Mouse (Mus musculus) hematopoietic stem cell, adult 5-6 weeks (primary cell): ENCODE measurements at regions not wholly inside any gene's neighbourhood (a gene's known extent, or its start where the extent isn't known, plus 50 kb on each side); places are given as distances from the start of the nearest gene placed in this dataset.
A peak's percentile ranks its signal among the peaks of the same experiment; 100 is the strongest.
"Not testable (repeated sequence)": the region's sequence is repeated elsewhere in the genome, so short reads cannot be mapped to it uniquely, and the experiment has no call there.

Experiments used
- ATAC-seq, 2 experiments: fragments of 125-278 bp in 1 of 2; replicated peaks in 1 of 2; 2 replicates each; pipeline ENCODE4 v1.8.0; 2016 to 2017; ENCODE audit warnings: inconsistent platforms in 2 of 2, mild to moderate bottlenecking in 2 of 2, moderate number of reproducible peaks in 2 of 2, low read depth in 1 of 2, moderate TSS enrichment in 1 of 2; ENCODE audit not compliant: low FRiP score in 2 of 2, poor library complexity in 2 of 2, severe bottlenecking in 2 of 2, insufficient read depth in 1 of 2, low TSS enrichment in 1 of 2

DNA sequence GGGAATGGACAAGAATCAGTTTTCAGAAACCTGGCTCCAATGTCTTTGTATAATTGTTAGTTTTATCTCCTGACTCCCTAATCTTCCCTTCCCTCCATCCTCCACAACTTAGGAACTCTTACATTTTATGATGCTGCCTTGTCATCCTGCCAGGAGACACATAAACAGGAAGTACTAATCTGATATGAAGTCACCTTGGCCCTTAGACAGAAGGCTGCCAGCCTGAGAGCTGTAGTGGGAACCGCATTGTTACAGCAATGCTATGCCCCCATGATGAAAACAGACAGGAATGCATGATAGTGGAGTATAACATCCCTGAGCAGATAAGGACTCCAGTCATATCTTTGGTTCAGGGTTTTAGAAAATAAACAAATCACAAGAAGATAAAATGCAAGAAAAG lies 734.8 kb upstream of the 4930452B06Rik start:
- ATAC-seq: no peak

DNA sequence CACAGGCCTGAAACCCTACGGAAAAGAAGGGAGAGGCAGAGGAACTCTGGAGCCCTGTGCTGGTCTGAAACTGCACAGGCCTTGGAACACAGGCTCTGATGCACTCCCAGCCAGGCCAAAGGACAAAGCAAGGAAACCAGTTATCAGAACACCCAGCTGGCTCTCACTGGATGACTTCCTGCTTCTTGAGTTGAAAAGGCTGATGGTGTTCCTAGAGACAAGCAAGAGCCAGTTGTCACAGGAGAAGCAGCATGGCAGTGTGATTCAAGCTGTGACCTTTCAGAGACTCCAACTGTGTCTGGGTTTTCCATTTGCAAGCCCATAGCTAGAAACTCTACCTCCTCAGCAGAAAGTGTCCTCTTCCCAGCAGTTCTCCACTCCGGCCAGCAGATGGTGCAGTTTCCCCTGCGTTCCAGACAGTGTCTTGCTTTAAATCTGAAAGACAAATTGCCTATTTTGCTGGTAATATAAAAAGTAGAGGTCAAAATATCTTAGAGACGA lies 727.3 kb upstream of the 4930452B06Rik start:
- peak; percentile 74 to 76; a peak in 3 of 4 replicates for ATAC-seq

DNA sequence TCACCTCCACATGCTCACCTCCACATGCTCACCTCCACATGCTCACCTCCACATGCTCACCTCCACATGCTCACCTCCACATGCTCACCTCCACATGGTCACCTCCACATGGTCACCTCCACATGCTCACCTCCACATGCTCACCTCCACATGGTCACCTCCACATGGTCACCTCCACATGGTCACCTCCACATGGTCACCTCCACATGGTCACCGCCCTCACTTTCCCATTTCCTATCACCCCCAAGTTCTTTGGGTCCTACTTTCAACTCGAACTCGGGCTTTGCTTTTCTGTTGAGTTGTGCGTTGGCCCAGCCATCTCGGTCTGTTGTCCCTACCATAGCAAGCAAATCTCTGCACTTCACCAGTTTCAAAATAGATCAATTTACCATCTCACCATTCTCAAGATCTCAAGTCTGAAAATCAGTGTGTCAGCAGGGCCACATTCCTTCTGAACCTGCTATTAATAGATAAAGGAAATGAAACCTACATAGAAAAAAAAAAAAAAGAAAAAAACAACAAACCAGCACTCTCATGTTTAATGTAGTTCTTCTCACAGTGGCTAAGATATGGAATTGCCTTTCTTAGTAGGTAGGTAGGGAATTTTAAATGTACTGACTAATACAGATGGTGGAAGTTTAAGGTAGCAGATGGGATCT lies 724.0 kb upstream of the 4930452B06Rik start:
- ATAC-seq: not testable (repeated sequence)

DNA sequence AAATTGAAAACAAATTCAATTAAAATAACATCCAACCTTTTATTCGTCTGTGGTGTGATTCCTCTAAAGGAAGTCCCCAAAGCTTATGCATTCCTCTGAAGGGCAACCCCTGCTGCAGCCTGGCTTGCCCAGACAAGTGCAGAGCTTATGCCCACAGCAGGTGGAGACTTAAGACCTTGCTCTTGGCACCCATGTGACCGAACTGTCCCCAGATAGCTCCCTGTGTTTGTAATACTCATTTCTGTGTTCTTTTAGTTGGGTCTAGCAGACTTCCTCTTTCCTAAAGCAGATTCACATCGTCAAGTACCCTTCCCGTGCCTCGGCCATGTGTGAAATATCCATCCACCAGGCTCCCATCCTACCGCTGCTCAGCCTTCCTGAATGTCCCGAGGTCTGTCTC lies 723.1 kb upstream of the 4930452B06Rik start:
- 0 out of 4 replicates have a peak, but pooled peaks of 1 of the 2 experiments have one; percentile 9 for ATAC-seq
